Mouse (Mus musculus): ENCODE data around the gene Atxn1.

- TF ChIP-seq CTCF (IDR thresholded peaks at IDR 0.05; ENCODE audit: extremely low read depth, insufficient read depth, low read length) (no peak), POLR2A (IDR thresholded peaks at IDR 0.05; ENCODE audit: extremely low read depth, insufficient read depth, low read length) (no peak)
Observed at GRCm38 (mm10) chr13:45934085-45934484, 30.7 kb downstream of the Atxn1 start.

All from cortical plate, adult 2 months (tissue).